Mouse (Mus musculus): Measurements from ENCODE around the gene Ankrd37. TPM values are rescaled to one million over a fixed set of nuclear protein-coding genes. Genes with fewer than 3 reads are reported as not detected.

Ankrd37 gene
- total and polyA plus RNA-seq, 3 experiments, result 15.5 to 30.8 TPM; not detected in 1

DNA sequence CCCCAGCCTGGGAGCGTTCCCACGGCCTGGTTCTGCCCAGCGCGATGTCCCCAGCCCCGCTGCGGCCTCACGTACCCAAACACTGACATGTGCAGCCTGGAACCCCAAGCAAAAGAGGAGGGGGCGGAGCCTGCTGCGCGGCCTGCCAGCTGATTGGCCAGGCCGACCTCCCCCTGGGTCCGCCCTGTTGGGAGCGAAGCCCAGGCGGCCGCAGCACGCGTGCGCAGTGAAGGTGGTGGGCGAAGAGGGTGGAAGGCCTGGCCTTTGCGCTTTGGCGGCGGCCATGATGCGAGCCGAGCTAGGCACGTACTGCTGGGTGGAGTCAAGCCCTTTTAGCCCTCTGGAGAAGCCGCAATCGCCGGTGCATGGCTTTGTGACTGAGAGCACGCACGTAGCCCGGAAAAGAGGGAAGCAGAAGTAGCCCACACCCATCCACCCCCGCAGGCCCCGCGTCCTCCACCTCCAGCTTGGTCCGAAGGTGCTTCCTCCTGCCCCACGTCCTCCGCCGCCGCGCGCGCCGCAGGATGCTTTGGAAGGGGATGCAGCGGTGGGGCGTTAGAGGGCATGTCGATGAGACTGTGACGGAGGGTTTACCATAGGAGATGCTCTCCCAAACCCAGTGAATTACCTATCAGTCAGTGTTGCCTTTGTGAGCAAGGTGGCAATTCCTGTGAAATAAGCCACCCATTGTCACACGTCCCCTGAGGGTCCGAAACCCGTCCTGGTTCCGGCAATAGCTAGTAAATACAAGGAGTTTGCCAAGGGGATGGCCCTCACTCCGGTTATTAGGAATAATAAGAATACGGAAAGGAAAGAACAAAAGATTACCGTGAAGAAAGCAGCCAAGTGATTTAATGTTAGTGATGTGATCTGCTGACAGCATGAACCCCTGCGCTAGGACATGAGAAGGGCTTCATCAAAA is 5.5 kb downstream of the Ankrd37 start (continued):
- TF ChIP-seq MXI1 (IDR thresholded peaks at IDR 0.05; ENCODE audit: low read depth, low read length) (peak; percentile 98), USF2 (IDR thresholded peaks at IDR 0.05; ENCODE audit: borderline replicate concordance in 1 of 2, insufficient read depth in 1 of 2, low read depth in 1 of 2, low read length in 2 of 2) (no peak), E2F4 (IDR thresholded peaks at IDR 0.05; ENCODE audit: borderline replicate concordance, low read depth, low read length) (0 out of 2 replicates have a peak, but pooled peaks have one; percentile 48), MAZ (IDR thresholded peaks at IDR 0.05; ENCODE audit: low read depth, low read length) (peak; percentile 79; the same call in 1 of the 2 replicates)

DNA sequence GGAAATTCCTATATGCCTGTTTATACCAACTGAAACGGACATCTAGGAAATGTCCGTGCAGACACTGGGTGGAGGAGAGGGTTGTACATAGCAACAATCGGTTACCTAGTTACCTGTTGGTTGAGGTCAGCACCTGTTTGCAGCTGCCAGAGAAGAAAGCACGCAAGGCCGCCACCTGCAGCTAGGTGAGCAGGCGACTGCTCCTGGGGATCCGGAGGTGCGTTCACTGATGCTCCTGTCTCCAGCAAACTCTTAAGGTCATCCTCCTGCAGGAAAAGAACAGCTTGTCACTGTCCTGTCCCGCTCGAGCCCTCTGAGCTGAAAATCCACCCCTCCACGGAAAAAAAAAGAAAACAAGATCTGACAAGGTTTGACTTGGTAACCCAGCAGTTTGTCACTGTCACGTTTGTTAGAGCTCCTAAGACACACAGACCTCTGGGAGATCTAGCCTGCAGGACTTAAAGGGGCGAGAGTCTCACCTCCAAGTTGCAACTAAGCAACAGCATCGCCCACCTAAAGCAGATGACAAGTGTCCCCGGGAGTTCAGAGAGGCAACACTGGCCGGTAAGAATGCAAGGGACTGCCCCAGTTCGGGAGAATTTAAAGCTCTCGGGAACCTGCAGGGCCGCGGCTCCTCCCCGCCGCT is 6.2 kb downstream of the Ankrd37 start, which contains the start of gene Lrp2bp:
Lrp2bp (plus strand) TSS at position 166 of the 646 bp plus-strand sequence.
- Histone ChIP-seq H3K79me2 (ENCODE audit: control insufficient read depth, insufficient read depth, low read length, poor library complexity) (peaks cover 8% of the 10 kb centered on the region), H3K9ac (ENCODE audit: control insufficient read depth, low read depth, low read length, poor library complexity, severe bottlenecking) (peak within 1 kb of the TSS; percentile 75), H3K4me3 (ENCODE audit: control insufficient read depth in 1 of 2, insufficient read depth in 1 of 2, low read depth in 2 of 2, low read length in 2 of 2) (peak within 1 kb of the TSS; percentile 71 to 86), H3K27me3 (ENCODE audit: control insufficient read depth in 1 of 2, insufficient read depth in 2 of 2, low read length in 2 of 2) (no peaks in the 10 kb centered on the region), H3K9me3 (replicated peaks; ENCODE audit: insufficient read depth, low read length) (no peaks in the 10 kb centered on the region), H3K27ac (ENCODE audit: control insufficient read depth, low read depth, low read length) (peak within 1 kb of the TSS; percentile 74), H3K36me3 (ENCODE audit: control insufficient read depth in 1 of 2, insufficient read depth in 2 of 2, low read length in 2 of 2) (peaks cover 21 to 23% of the 10 kb centered on the region in 2 experiments), H3K4me1 (ENCODE audit: control insufficient read depth in 1 of 2, insufficient read depth in 2 of 2, low read length in 2 of 2) (peaks cover 11 to 19% of the 10 kb centered on the region in 2 experiments; a peak in 3 of 4 replicates)
- DNase-seq (ENCODE audit: low read depth, low spot score), result no peak
- TF ChIP-seq USF1 (IDR thresholded peaks at IDR 0.05; ENCODE audit: low read depth, low read length) (no peak), ZNF384 (IDR thresholded peaks at IDR 0.05; ENCODE audit: low read depth, low read length) (peak; percentile 47), BHLHE40 (IDR thresholded peaks at IDR 0.05; ENCODE audit: borderline replicate concordance, low read depth, low read length) (peak; percentile 15; the same call in 1 of the 2 replicates)

DNA sequence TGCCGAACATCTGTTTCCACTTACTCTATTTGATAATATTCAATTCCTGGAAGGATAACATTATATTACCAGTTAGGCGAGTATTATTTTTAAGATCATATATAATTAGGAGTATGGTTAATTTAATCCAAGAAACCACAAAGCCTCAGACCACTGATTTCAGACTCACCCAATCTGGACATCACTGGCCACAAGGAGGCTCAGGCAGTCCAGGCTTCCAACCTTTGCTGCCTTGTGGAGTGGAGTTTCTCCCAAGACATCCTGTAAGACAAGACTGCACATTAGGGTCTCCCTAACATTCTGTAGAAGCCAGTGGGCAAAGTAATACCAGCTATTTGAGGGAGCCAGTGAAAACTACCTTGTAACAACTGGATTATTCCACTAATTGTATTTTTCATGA is 7.3 kb downstream of the Ankrd37 start:
- no peak for TF ChIP-seq JUND (IDR thresholded peaks at IDR 0.05; ENCODE audit: low read depth, low read length)
- TF ChIP-seq GABPA (IDR thresholded peaks at IDR 0.05; ENCODE audit: low read depth, low read length), result no peak
- TF ChIP-seq CHD1 (IDR thresholded peaks at IDR 0.05; ENCODE audit: low read depth, low read length), result no peak
- TF ChIP-seq BHLHE40 (IDR thresholded peaks at IDR 0.05; ENCODE audit: borderline replicate concordance, low read depth, low read length), result no peak
- TF ChIP-seq TCF12 (IDR thresholded peaks at IDR 0.05; ENCODE audit: low read depth, low read length), result no peak
- no peak for TF ChIP-seq CHD2 (IDR thresholded peaks at IDR 0.05; ENCODE audit: low read length)
- TF ChIP-seq SMC3 (IDR thresholded peaks at IDR 0.05; ENCODE audit: low read depth, low read length), result no peak
- TF ChIP-seq USF2 (IDR thresholded peaks at IDR 0.05; ENCODE audit: borderline replicate concordance in 1 of 2, insufficient read depth in 1 of 2, low read depth in 1 of 2, low read length in 2 of 2), result no peak
- TF ChIP-seq MAX (IDR thresholded peaks at IDR 0.05; ENCODE audit: low read length), result no peak
- Histone ChIP-seq H3K4me3 (ENCODE audit: control insufficient read depth in 1 of 2, insufficient read depth in 1 of 2, low read depth in 2 of 2, low read length in 2 of 2) (peak overlapping the region; percentile 45 to 71; a peak in 3 of 4 replicates), H3K9me3 (replicated peaks; ENCODE audit: insufficient read depth, low read length) (no peaks in the 10 kb centered on the region), H3K4me1 (ENCODE audit: control insufficient read depth in 1 of 2, insufficient read depth in 2 of 2, low read length in 2 of 2) (peaks cover 11 to 19% of the 10 kb centered on the region in 2 experiments; a peak in 3 of 4 replicates), H3K27ac (ENCODE audit: control insufficient read depth, low read depth, low read length) (no peak overlapping the region), H3K79me2 (ENCODE audit: control insufficient read depth, insufficient read depth, low read length, poor library complexity) (peaks cover 8% of the 10 kb centered on the region), H3K27me3 (ENCODE audit: control insufficient read depth in 1 of 2, insufficient read depth in 2 of 2, low read length in 2 of 2) (no peaks in the 10 kb centered on the region), H3K9ac (ENCODE audit: control insufficient read depth, low read depth, low read length, poor library complexity, severe bottlenecking) (peak overlapping the region; percentile 37; the same call in 1 of the 2 replicates), H3K36me3 (ENCODE audit: control insufficient read depth in 1 of 2, insufficient read depth in 2 of 2, low read length in 2 of 2) (peaks cover 23 to 26% of the 10 kb centered on the region in 2 experiments)
- no peak for DNase-seq (ENCODE audit: low read depth, low spot score)

Measured in MEL (cell line).